ENCODE assay signal across 15 mouse cellular contexts in genomic region chr12:104112333-104112732, GRCm38 (mm10). TPM values are rescaled to one million over a fixed set of nuclear protein-coding genes. Genes with fewer than 3 reads are reported as not detected.
"Had no signal": no experiment of that assay in that cellular context is flagged by ENCODE, and none has a peak within 500 bp of the region (broad histone marks: within the 10 kb centered on the region; RNA-seq: fewer than 3 reads in every experiment).

Gene Serpina3a (plus strand): TSS chr12:104112724.

RNA-seq across cellular contexts. Expression of gene Serpina3a, which starts in this region (rescaled TPM):
- total RNA-seq: neutrophil, adult 5-6 weeks had no signal
- polyA plus RNA-seq: neural tube, embryonic 11.5 days; neural tube, embryonic 12.5 days; neural tube, embryonic 13.5 days; neural tube, embryonic 14.5 days; neural tube, embryonic 15.5 days; small intestine, adult 2 months; spleen, adult 2 months; stomach, embryonic 14.5 days; stomach, embryonic 15.5 days; stomach, embryonic 16.5 days; stomach, postnatal 0 days; thymus, adult 2 months; thymus, postnatal 0 days; urinary bladder, adult 2 months had no signal
